Mouse (Mus musculus): ENCODE data around the gene Pde1a.

Gene Pde1a

GRCm38 (mm10) chr2:80128861-80129698 is at the start of gene Pde1a:
Pde1a (minus strand) TSS chr2:80129458.
- DNase-seq (ENCODE audit: low spot score in 2 of 2): peak; percentile 33 to 35

GRCm38 (mm10) chr2:80178608-80179280 is 49.5 kb upstream of the Pde1a start:
- DNase-seq (ENCODE audit: low spot score in 2 of 2): no peak

- DNase-seq (ENCODE audit: low spot score in 2 of 2): no peak
Measured at GRCm38 (mm10) chr2:80178154-80178553, 48.9 kb upstream of the Pde1a start.

GRCm38 (mm10) chr2:80168103-80168502 is 38.8 kb upstream of the Pde1a start:
- no peak for DNase-seq (ENCODE audit: low spot score in 2 of 2)

GRCm38 (mm10) chr2:80158784-80159183 is 29.5 kb upstream of the Pde1a start:
- no peak for DNase-seq (ENCODE audit: low spot score in 2 of 2)

GRCm38 (mm10) chr2:80158196-80158595 is 28.9 kb upstream of the Pde1a start:
- no peak for DNase-seq (ENCODE audit: low spot score in 2 of 2)

GRCm38 (mm10) chr2:80150019-80150418 is 20.8 kb upstream of the Pde1a start:
- DNase-seq (ENCODE audit: low spot score in 2 of 2): no peak

- no peak for DNase-seq (ENCODE audit: low spot score in 2 of 2)
Measured at GRCm38 (mm10) chr2:80149332-80149731, 20.1 kb upstream of the Pde1a start.

- DNase-seq (ENCODE audit: low spot score in 2 of 2): no peak
Measured at GRCm38 (mm10) chr2:80135076-80135475, 5.8 kb upstream of the Pde1a start.

GRCm38 (mm10) chr2:80132677-80133076 is 3.4 kb upstream of the Pde1a start:
- no peak for DNase-seq (ENCODE audit: low spot score in 2 of 2)

- no peak for DNase-seq (ENCODE audit: low spot score in 2 of 2)
Measured at GRCm38 (mm10) chr2:80126663-80127062, 2.6 kb downstream of the Pde1a start.

GRCm38 (mm10) chr2:80086891-80087290 is 42.4 kb downstream of the Pde1a start:
- DNase-seq (ENCODE audit: low spot score in 2 of 2): no peak

GRCm38 (mm10) chr2:80080090-80080821 is 49.0 kb downstream of the Pde1a start:
- no peak for DNase-seq (ENCODE audit: low spot score in 2 of 2)

GRCm38 (mm10) chr2:80079618-80080017 is 49.6 kb downstream of the Pde1a start:
- no peak for DNase-seq (ENCODE audit: low spot score in 2 of 2)

GRCm38 (mm10) chr2:80076323-80076722 is 52.9 kb downstream of the Pde1a start:
- DNase-seq (ENCODE audit: low spot score in 2 of 2): no peak

GRCm38 (mm10) chr2:80074531-80074930 is 54.7 kb downstream of the Pde1a start:
- DNase-seq (ENCODE audit: low spot score in 2 of 2): no peak

- no peak for DNase-seq (ENCODE audit: low spot score in 2 of 2)
Measured at GRCm38 (mm10) chr2:80074046-80074445, 55.2 kb downstream of the Pde1a start.

- no peak for DNase-seq (ENCODE audit: low spot score in 2 of 2)
Measured at GRCm38 (mm10) chr2:80073426-80073825, 55.8 kb downstream of the Pde1a start.

GRCm38 (mm10) chr2:80069745-80070144 is 59.5 kb downstream of the Pde1a start:
- DNase-seq (ENCODE audit: low spot score in 2 of 2): no peak

GRCm38 (mm10) chr2:80066449-80066848 is 62.8 kb downstream of the Pde1a start:
- no peak for DNase-seq (ENCODE audit: low spot score in 2 of 2)

GRCm38 (mm10) chr2:80056062-80056461 is 73.2 kb downstream of the Pde1a start:
- no peak for DNase-seq (ENCODE audit: low spot score in 2 of 2)

- no peak for DNase-seq (ENCODE audit: low spot score in 2 of 2)
Measured at GRCm38 (mm10) chr2:80054042-80054441, 75.2 kb downstream of the Pde1a start.

Measured in frontal cortex, postnatal 14 days (tissue).